In the genomic region with DNA sequence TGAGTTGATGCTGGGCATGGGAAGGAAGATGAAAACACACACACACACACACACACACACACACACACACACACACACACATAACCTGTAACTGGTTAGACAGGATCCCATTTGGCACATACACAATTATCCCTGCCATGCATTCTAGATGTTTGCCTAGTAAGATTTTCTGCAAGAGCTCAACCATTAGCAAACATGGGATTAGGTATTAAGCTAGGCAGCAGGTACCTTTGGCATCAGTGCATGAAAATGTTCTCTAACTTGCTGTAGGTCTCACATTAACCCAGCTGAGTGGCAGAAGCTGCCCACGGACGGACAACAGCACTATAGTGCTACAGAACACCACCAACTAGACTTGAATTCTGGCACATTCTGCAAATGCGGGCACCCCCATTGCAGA, we compare ENCODE assay signal across 19 mouse cellular contexts.
DNase-seq lines count a peak whose midpoint lies in the region; ATAC-seq lines count a peak whose summit lies in the region.
"Had no signal": no experiment of that assay in that cellular context is flagged by ENCODE, and none has a peak within 500 bp of the region (broad histone marks: within the 10 kb centered on the region; RNA-seq: fewer than 3 reads in every experiment).

No protein-coding gene starts in this region.

- no peaks in the 10 kb centered on the region for H3K4me1 ChIP-seq in lung, embryonic 16.5 days (replicated peaks; ENCODE audit: control insufficient read depth, insufficient read depth, low read length)
- H3K4me1 ChIP-seq in stomach, embryonic 16.5 days (ENCODE audit: control insufficient read depth, insufficient read depth, low read length), result no peaks in the 10 kb centered on the region
- H3K4me1 ChIP-seq: forebrain, embryonic 12.5 days; limb, embryonic 15.5 days had no signal

- H3K27me3 ChIP-seq in lung, embryonic 16.5 days (ENCODE audit: control insufficient read depth, insufficient read depth, low read depth, low read length), result no peaks in the 10 kb centered on the region
- H3K27me3 ChIP-seq in stomach, embryonic 16.5 days (ENCODE audit: control insufficient read depth, insufficient read depth, low read length), result no peaks in the 10 kb centered on the region
- H3K27me3 ChIP-seq: forebrain, embryonic 12.5 days; limb, embryonic 15.5 days; midbrain, embryonic 12.5 days had no signal

- no peak overlapping the region for H3K4me2 ChIP-seq in lung, embryonic 16.5 days (ENCODE audit: low read depth, low read length)
- no peak overlapping the region for H3K4me2 ChIP-seq in stomach, embryonic 16.5 days (ENCODE audit: low read depth, low read length)
- H3K4me2 ChIP-seq: forebrain, embryonic 12.5 days; heart, embryonic 11.5 days; hindbrain, embryonic 14.5 days; limb, embryonic 15.5 days; midbrain, embryonic 12.5 days had no signal

- H3K9me3 ChIP-seq in lung, embryonic 16.5 days (ENCODE audit: control insufficient read depth, low read length), result no peaks in the 10 kb centered on the region
- no peaks in the 10 kb centered on the region for H3K9me3 ChIP-seq in stomach, embryonic 16.5 days (replicated peaks; ENCODE audit: control insufficient read depth, low read length)
- H3K9me3 ChIP-seq: forebrain, embryonic 12.5 days; limb, embryonic 15.5 days; midbrain, embryonic 12.5 days had no signal

- peak overlapping the region; percentile 61 for H3K27ac ChIP-seq in lung, embryonic 16.5 days (ENCODE audit: low read length)
- H3K27ac ChIP-seq in stomach, embryonic 16.5 days (ENCODE audit: low read length), result no peak overlapping the region
- H3K27ac ChIP-seq: forebrain, embryonic 12.5 days; hindbrain, embryonic 14.5 days; limb, embryonic 15.5 days; midbrain, embryonic 12.5 days had no signal

- H3K4me3 ChIP-seq in lung, embryonic 16.5 days (ENCODE audit: low read length), result no peak overlapping the region
- no peak overlapping the region for H3K4me3 ChIP-seq in stomach, embryonic 16.5 days (replicated peaks; ENCODE audit: low read length)
- H3K4me3 ChIP-seq: forebrain, embryonic 12.5 days; limb, embryonic 15.5 days; midbrain, embryonic 12.5 days; myocyte had no signal

- H3K9ac ChIP-seq in lung, embryonic 16.5 days (ENCODE audit: low read length), result no peak overlapping the region
- H3K9ac ChIP-seq in stomach, embryonic 16.5 days (ENCODE audit: low read length), result no peak overlapping the region
- H3K9ac ChIP-seq: forebrain, embryonic 12.5 days; hindbrain, embryonic 14.5 days; limb, embryonic 15.5 days; midbrain, embryonic 12.5 days had no signal

- H3K36me3 ChIP-seq in lung, embryonic 16.5 days (ENCODE audit: control insufficient read depth, insufficient read depth, low read length), result no peaks in the 10 kb centered on the region
- H3K36me3 ChIP-seq in stomach, embryonic 16.5 days (ENCODE audit: control insufficient read depth, insufficient read depth, low read length), result no peaks in the 10 kb centered on the region
- H3K36me3 ChIP-seq: forebrain, embryonic 12.5 days; limb, embryonic 15.5 days; midbrain, embryonic 12.5 days had no signal

- DNase-seq in lung, postnatal 14 days, result no peak
- peak; percentile 70 for DNase-seq in kidney, adult 9 months
- DNase-seq in kidney, postnatal 36 days, result peak; percentile 37 to 66
- no peak for DNase-seq in Muller cell, postnatal 12 days (ENCODE audit: inconsistent ontology term)
- no peak for DNase-seq in frontal cortex, postnatal 36 days (ENCODE audit: low spot score in 2 of 2)
- DNase-seq: adrenal gland, postnatal 25 days; cerebellum, adult 2 months; gastrocnemius, postnatal 36 days; heart, postnatal 14 days; retina, postnatal 1 day had no signal

- ATAC-seq in lung, embryonic 16.5 days (ENCODE audit: low read depth), result peak; percentile 85
- peak; percentile 86 for ATAC-seq in stomach, embryonic 16.5 days (ENCODE audit: insufficient read depth, low FRiP score)
- ATAC-seq: intestine, postnatal 0 days had no signal

- WGBS in lung, embryonic 16.5 days, result 73% methylated on average over 3 of the region's 3 CpGs
- 64% methylated on average over 3 of the region's 3 CpGs for WGBS in stomach, embryonic 16.5 days

Comparison
In these comparisons a context has a peak if more than half of its experiments do, and no peak if none do; other contexts are left out.
1. DNase-seq: peak in kidney, adult 9 months (single experiment) and kidney, postnatal 36 days (2 of 2); none in lung, postnatal 14 days (single experiment), Muller cell, postnatal 12 days (single experiment) and frontal cortex, postnatal 36 days (0 of 2).